Mouse (Mus musculus) brain, embryonic 14.5 days (tissue): ENCODE data around the gene Dnaaf1.

Experiments used
- CTCF ChIP-seq: fragments of 200-500 bp; IDR thresholded peaks from 2 replicates; pipeline ENCODE4 v1.5.1; 2012; ENCODE audit warnings: inconsistent platforms, mild to moderate bottlenecking, moderate library complexity, borderline replicate concordance; ENCODE audit not compliant: insufficient read depth, insufficient read length; ENCODE audit errors: extremely low read depth
- POLR2A ChIP-seq: fragments of 200-500 bp; IDR thresholded peaks from 2 replicates; pipeline ENCODE4 v1.6.1; 2012; ENCODE audit warnings: mild to moderate bottlenecking, inconsistent platforms, borderline replicate concordance; ENCODE audit not compliant: poor library complexity, insufficient read depth, insufficient read length, severe bottlenecking; ENCODE audit errors: extremely low read depth

DNA sequence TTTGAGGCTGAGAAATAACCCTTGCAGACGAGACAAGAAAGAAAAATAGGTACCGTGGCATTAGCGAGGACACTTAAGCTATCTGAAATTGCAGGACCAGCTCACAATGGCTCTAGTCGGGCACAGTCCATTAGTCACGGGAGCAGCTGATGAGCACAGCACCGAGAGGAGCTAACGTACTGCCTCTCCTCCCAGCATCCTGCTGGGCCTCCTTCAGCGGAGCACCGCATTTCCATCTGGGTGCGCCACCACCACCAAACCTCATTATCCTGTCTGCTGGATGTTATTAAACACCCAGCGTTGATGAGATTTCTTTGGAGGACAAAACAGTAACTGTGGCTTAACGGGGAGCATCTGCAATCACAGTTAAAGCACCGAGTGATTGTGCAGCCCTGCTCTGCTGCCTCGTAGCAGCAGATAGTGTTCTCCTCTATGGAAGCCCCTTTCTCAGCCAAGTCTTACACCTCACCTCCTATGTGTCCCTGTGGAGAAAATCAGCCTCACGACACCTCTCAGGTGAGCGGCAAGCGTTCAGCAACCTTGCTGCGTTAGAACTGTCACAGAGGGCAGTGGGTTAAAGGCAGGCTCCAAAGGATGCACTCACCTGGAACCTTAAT is 70.1 kb downstream of the Dnaaf1 start:
- TF ChIP-seq CTCF, result no peak
- no peak for TF ChIP-seq POLR2A
